Mouse (Mus musculus): ENCODE results near the gene BC117090.

GRCm38 (mm10) chr16:36337171-36337570 lies 3.0 kb upstream of the BC117090 start:
- TF ChIP-seq POLR2A (IDR thresholded peaks at IDR 0.05; ENCODE audit: low read depth, low read length) (no peak), CTCF (IDR thresholded peaks at IDR 0.05; ENCODE audit: borderline replicate concordance, insufficient read depth, low read length) (no peak)
